Mouse (Mus musculus) limb, embryonic 14.5 days (tissue): ENCODE data around the gene Rassf7. TPM values are rescaled to one million over a fixed set of nuclear protein-coding genes. Genes with fewer than 3 reads are reported as not detected.
"Not testable (repeated sequence)": the region's sequence is repeated elsewhere in the genome, so short reads cannot be mapped to it uniquely, and the experiment has no call there.

Source experiments
- ATAC-seq: fragments of 200-750 bp; cut with Nextera tagmentation; 2 replicates; pipeline ENCODE4 v1.8.0; 2017; ENCODE audit warnings: low read depth, moderate number of reproducible peaks, moderate TSS enrichment; ENCODE audit not compliant: low FRiP score
- DNase-seq: peaks from one replicate; pipeline ENCODE4 v3.0.0-alpha.2; 2015; ENCODE audit warnings: low spot score
- H3K27ac ChIP-seq: fragments of 300-500 bp; sonication (generic); replicated peaks from 2 replicates; pipeline ENCODE4 v1.5.1; 2014; ENCODE audit warnings: low read depth, mild to moderate bottlenecking, low read length, moderate library complexity, mixed read lengths
- H3K27me3 ChIP-seq: fragments of 300-500 bp; sonication (generic); 2 replicates; pipeline ENCODE4 v1.6.1; 2014; ENCODE audit warnings: low read length, mixed read lengths; ENCODE audit not compliant: control insufficient read depth, insufficient read depth
- H3K36me3 ChIP-seq: fragments of 300-500 bp; sonication (generic); 2 replicates; pipeline ENCODE4 v1.6.1; 2014; ENCODE audit warnings: mild to moderate bottlenecking, low read length, moderate library complexity, mixed read lengths; ENCODE audit not compliant: control insufficient read depth, insufficient read depth
- H3K4me1 ChIP-seq: fragments of 300-500 bp; sonication (generic); 2 replicates; pipeline ENCODE4 v1.6.1; 2014; ENCODE audit warnings: antibody characterized with exemption, low read length, mixed read lengths; ENCODE audit not compliant: control insufficient read depth, insufficient read depth
- H3K4me2 ChIP-seq: fragments of 300-500 bp; sonication (generic); replicated peaks from 2 replicates; pipeline ENCODE4 v1.6.1; 2014; ENCODE audit warnings: low read depth, mild to moderate bottlenecking, low read length, moderate library complexity; ENCODE audit not compliant: severe bottlenecking
- H3K4me3 ChIP-seq: fragments of 300-500 bp; sonication (generic); replicated peaks from 2 replicates; pipeline ENCODE4 v1.5.1; 2014; ENCODE audit warnings: low read length
- H3K9ac ChIP-seq: fragments of 300-500 bp; sonication (generic); 2 replicates; pipeline ENCODE4 v1.6.1; 2014; ENCODE audit warnings: mild to moderate bottlenecking, low read depth, low read length, moderate library complexity; ENCODE audit not compliant: severe bottlenecking
- H3K9me3 ChIP-seq: fragments of 300-500 bp; sonication (generic); 2 replicates; pipeline ENCODE4 v1.6.1; 2016; ENCODE audit warnings: low read length; ENCODE audit not compliant: control insufficient read depth
- POLR2A ChIP-seq: fragments of 200-500 bp; IDR thresholded peaks from 2 replicates; pipeline ENCODE4 v1.8.0; 2012; ENCODE audit warnings: inconsistent platforms, mild to moderate bottlenecking, moderate library complexity, borderline replicate concordance; ENCODE audit not compliant: insufficient read depth, insufficient read length; ENCODE audit errors: extremely low read depth
- WGBS: fragments of 180-500 bp; shearing (Covaris S2); extraction: QIAGEN DNeasy Blood & Tissue Kit; methylation state at CpG from one replicate; pipeline ENCODE4 v1.1.7; 2014; 5-methylcytosine and 5-hydroxymethylcytosine counted together
- polyA plus RNA-seq, 2 experiments: library from polyadenylated mRNA; depleted of rRNA in 1 of 2; stranded (reverse) in 1 of 2; unstranded in 1 of 2; fragments of >200 nt; fragmentation: Nextera tagmentation in 1 of 2; extraction: Ambion mirVana in 1 of 2; gene quantifications; 2 replicates each; pipeline versions ENCODE4 v1.2.1 to v1.2.3; 2012 to 2014

Gene Rassf7
- polyA plus RNA-seq, 2 experiments: 30.9 to 40.0 TPM

DNA sequence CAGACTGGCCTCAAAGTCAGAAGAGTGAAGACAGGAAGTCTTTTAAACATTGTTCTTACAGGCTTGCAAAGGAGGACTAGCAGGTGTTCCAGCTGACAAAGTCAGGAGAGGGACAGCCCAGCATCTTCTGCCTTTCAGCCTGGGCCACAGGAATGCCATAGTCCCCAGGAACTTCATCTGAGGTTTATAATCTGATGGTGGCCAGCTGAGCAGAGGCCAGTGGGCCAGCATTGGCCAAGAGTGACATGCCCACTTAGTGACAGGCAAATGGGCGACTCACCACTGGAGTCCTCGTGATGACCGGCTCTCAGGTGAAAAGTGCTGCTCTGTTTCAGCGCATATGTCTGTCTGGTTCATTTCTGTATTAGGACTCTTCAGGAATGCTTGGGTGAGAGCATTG lies 14.9 kb downstream of the Rassf7 start:
- no peak for TF ChIP-seq POLR2A
- H3K4me1 ChIP-seq: peaks cover 6% of the 10 kb centered on the region
- H3K27me3 ChIP-seq: no peaks in the 10 kb centered on the region
- H3K9me3 ChIP-seq: no peaks in the 10 kb centered on the region
- H3K4me3 ChIP-seq: no peak overlapping the region
- H3K27ac ChIP-seq: no peak overlapping the region
- WGBS: 98% methylated on average over 4 of the region's 4 CpGs
- DNase-seq: no peak
- H3K4me2 ChIP-seq: no peak overlapping the region
- peaks cover 52% of the 10 kb centered on the region for H3K36me3 ChIP-seq
- no peak for ATAC-seq
- H3K9ac ChIP-seq: no peak overlapping the region

DNA sequence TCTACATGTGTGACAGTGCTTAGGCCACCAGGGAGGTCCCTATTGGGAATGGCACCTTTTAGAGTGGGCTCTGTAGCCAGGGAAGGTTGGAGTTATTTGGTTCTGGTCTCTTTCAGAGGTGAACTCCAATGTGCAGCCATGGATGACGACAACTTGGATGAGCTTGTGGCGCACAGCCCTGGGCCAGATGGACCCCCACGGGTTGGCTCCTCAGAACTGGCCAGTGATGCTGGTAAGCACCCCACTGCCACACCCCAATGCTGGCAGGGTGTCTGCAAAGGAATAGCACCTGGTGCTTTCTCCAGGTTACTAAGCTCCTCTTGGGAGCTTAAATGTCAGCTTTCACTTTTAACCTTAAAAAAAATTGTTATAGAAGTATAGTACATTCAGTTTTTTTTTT lies 15.5 kb downstream of the Rassf7 start:
- Histone ChIP-seq H3K36me3 (peaks cover 57% of the 10 kb centered on the region), H3K4me1 (peaks cover 6% of the 10 kb centered on the region), H3K9ac (no peak overlapping the region), H3K27me3 (no peaks in the 10 kb centered on the region), H3K9me3 (no peaks in the 10 kb centered on the region), H3K4me3 (no peak overlapping the region), H3K27ac (no peak overlapping the region), H3K4me2 (no peak overlapping the region)
- WGBS: 89% methylated on average over 3 of the region's 3 CpGs
- DNase-seq (no peak), ATAC-seq (no peak)
- TF ChIP-seq POLR2A: no peak

DNA sequence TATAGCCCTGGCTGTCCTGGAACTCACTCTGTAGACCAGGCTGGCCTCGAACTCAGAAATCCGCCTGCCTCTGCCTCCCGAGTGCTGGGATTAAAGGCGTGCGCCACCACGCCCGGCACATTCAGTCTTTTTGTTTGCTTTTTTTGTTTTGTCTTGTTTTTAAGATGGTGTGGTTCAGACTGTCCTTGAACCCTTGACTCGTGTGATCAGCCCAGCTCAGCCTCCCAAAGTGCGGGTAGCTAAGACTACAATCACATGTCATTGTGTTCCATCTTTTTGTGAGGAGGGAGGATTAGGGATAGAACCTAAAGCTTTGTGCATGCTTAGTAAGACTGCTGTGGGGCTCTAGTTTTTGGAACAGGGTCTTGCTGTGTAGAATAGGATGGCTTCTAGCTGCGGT lies 15.9 kb downstream of the Rassf7 start:
- 96% methylated on average over 9 of the region's 10 CpGs for WGBS
- H3K27me3 ChIP-seq: no peaks in the 10 kb centered on the region
- peaks cover 6% of the 10 kb centered on the region for H3K4me1 ChIP-seq
- no peaks in the 10 kb centered on the region for H3K9me3 ChIP-seq
- DNase-seq (no peak), ATAC-seq (no peak)
- no peak overlapping the region for H3K9ac ChIP-seq
- H3K4me2 ChIP-seq: no peak overlapping the region
- no peak for TF ChIP-seq POLR2A
- H3K4me3 ChIP-seq: no peak overlapping the region
- peaks cover 60% of the 10 kb centered on the region for H3K36me3 ChIP-seq
- no peak overlapping the region for H3K27ac ChIP-seq

DNA sequence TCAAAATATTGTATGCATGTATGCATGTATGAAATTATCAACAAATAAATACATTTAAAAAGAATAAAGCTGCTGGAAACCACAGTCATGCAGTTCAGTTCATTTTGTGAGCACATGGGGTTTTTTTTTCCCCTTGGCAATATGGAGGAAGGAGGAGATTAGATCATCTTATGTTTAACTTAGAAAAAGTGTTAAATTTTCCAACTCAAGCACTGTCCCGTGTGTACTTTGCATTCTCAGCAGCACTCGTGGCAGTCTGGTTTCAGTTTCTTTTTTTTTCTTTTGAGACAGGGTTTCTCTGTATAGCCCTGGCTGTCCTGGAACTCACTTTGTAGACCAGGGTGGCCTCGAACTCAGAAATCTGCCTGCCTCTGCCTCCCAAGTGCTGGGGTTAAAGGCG lies 34.8 kb downstream of the Rassf7 start:
- H3K4me1 ChIP-seq, H3K4me3 ChIP-seq, ATAC-seq, H3K9me3 ChIP-seq, H3K27ac ChIP-seq, H3K27me3 ChIP-seq, H3K4me2 ChIP-seq, DNase-seq, H3K9ac ChIP-seq: not testable (repeated sequence)
- 85% methylated on average over 4 of the region's 4 CpGs for WGBS
- peaks cover 91% of the 10 kb centered on the region for H3K36me3 ChIP-seq

DNA sequence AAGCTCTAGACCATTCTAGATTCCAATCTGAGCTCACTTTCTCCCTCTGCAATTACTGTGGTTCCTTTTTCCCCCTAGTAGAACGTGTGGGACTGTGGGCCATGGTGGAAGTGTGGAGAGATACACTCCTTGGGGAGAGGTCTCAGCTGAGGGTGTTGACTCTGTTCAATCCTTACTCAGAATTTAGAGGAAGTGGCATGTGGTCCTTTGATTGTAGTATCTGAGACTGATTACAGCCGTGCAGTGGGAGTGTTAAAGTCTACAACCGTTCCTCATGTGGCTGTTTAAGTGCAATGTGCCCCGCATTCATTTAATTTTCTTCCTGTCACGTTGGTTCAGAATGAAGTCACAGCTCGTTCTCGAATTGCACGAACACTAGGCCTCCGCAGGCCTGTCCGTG lies 40.5 kb downstream of the Rassf7 start:
- no peaks in the 10 kb centered on the region for H3K4me1 ChIP-seq
- 92% methylated on average over 10 of the region's 10 CpGs for WGBS

DNA sequence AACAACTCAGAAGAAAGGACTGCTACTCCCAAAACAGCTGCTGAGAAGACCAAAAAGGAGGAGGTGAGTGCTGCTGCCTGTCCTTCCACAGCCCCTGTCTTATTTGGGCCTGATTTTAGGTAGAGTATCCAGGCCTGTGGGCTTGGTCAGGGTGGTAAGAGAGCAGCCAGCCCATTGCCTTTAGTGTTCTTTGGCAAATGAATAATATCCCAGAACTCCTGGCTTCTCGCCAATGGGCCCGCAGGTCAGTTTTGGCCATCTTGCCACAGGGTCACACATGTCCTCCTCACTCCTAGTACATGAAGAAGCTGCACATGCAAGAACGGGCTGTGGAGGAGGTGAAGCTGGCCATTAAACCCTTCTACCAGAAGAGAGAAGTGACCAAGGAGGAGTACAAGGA lies 45.8 kb downstream of the Rassf7 start:
- DNase-seq (no peak), ATAC-seq (no peak)
- Histone ChIP-seq H3K4me1 (peaks cover 8% of the 10 kb centered on the region; the same call in 1 of the 2 replicates), H3K4me3 (no peak overlapping the region), H3K27me3 (no peaks in the 10 kb centered on the region), H3K36me3 (peaks cover 80% of the 10 kb centered on the region), H3K9ac (no peak overlapping the region), H3K27ac (no peak overlapping the region), H3K4me2 (no peak overlapping the region), H3K9me3 (no peaks in the 10 kb centered on the region)
- no peak for TF ChIP-seq POLR2A
- WGBS: 86% methylated on average over 3 of the region's 3 CpGs

More for the DNA sequence above, 40.5 kb downstream of the Rassf7 start:
- DNase-seq (no peak), ATAC-seq (no peak)
- Histone ChIP-seq H3K4me3 (no peak overlapping the region), H3K9ac (no peak overlapping the region), H3K4me2 (no peak overlapping the region), H3K36me3 (peaks cover 95% of the 10 kb centered on the region), H3K9me3 (no peaks in the 10 kb centered on the region), H3K27me3 (no peaks in the 10 kb centered on the region), H3K27ac (no peak overlapping the region)
- no peak for TF ChIP-seq POLR2A
